Mouse (Mus musculus) limb, embryonic 10.5 days (tissue): ENCODE data around the gene Mapk7. TPM values are rescaled to one million over a fixed set of nuclear protein-coding genes. Genes with fewer than 3 reads are reported as not detected.

Experiments
- DNase-seq: peaks from one replicate; pipeline ENCODE4 v3.0.0-alpha.2; 2017; ENCODE audit warnings: low spot score
- H3K27ac ChIP-seq: fragments of 300-500 bp; sonication (generic); 2 replicates; pipeline ENCODE4 v1.5.1; 2016; ENCODE audit warnings: mild to moderate bottlenecking
- H3K27me3 ChIP-seq: fragments of 300-500 bp; sonication (generic); 2 replicates; pipeline ENCODE4 v1.6.1; 2016; ENCODE audit warnings: low read depth, mild to moderate bottlenecking; ENCODE audit not compliant: poor library complexity, severe bottlenecking
- H3K36me3 ChIP-seq: fragments of 300-500 bp; sonication (generic); 2 replicates; pipeline ENCODE4 v1.6.1; 2016; ENCODE audit warnings: mild to moderate bottlenecking, moderate library complexity
- H3K4me1 ChIP-seq: fragments of 300-500 bp; sonication (generic); 2 replicates; pipeline ENCODE4 v1.6.1; 2016
- H3K4me3 ChIP-seq: fragments of 300-500 bp; sonication (generic); 2 replicates; pipeline ENCODE4 v1.5.1; 2016; ENCODE audit warnings: mild to moderate bottlenecking, moderate library complexity
- H3K9me3 ChIP-seq: fragments of 300-500 bp; sonication (generic); replicated peaks from 2 replicates; pipeline ENCODE4 v1.6.1; 2016; ENCODE audit warnings: mild to moderate bottlenecking
- WGBS: fragments of 180-500 bp; shearing (Covaris S2); methylation state at CpG from one replicate; pipeline ENCODE4 v1.1.7; 2016; 5-methylcytosine and 5-hydroxymethylcytosine counted together
- polyA plus RNA-seq: library from polyadenylated mRNA; unstranded; fragments of >200 nt; fragmentation: Nextera tagmentation; extraction: Ambion mirVana; gene quantifications from 2 replicates; pipeline ENCODE4 v1.2.1, GENCODE M21; 2016

Mapk7 gene
- polyA plus RNA-seq, 1 experiment from 2014 or later = 94.7 TPM

- no peak for DNase-seq
- Histone ChIP-seq H3K27ac (no peak overlapping the region), H3K36me3 (no peaks in the 10 kb centered on the region), H3K27me3 (no peaks in the 10 kb centered on the region), H3K9me3 (no peaks in the 10 kb centered on the region), H3K4me1 (peaks cover 27% of the 10 kb centered on the region), H3K4me3 (no peak overlapping the region)
- 74% methylated on average over 3 of the region's 3 CpGs for whole genome bisulfite sequencing
Observed at GRCm38 (mm10) chr11:61439170-61439569, 55.0 kb downstream of the Mapk7 start.

Other genes starting within 250 kb of the Mapk7 start
- 12.7 and 15.1 TPM in 2 replicates for gene Aldh3a2, start 226.9 kb downstream of the Mapk7 start, polyA plus RNA-seq
- not detected in 2 replicates for gene Slc47a2, start 151.5 kb downstream of the Mapk7 start, polyA plus RNA-seq
- gene Slc47a1, start 116.1 kb downstream of the Mapk7 start, polyA plus RNA-seq = 0.05 and 0.13 TPM in 2 replicates
- gene Rnf112, start 40.3 kb downstream of the Mapk7 start, polyA plus RNA-seq = 0.10 and 0.23 TPM in 2 replicates
- 124 and 208 TPM in 2 replicates for gene Mfap4, start 9.0 kb downstream of the Mapk7 start, polyA plus RNA-seq
- 45.3 and 46.7 TPM in 2 replicates for gene B9d1, start 10.7 kb upstream of the Mapk7 start, polyA plus RNA-seq
- gene Epn2, start 85.3 kb upstream of the Mapk7 start, polyA plus RNA-seq = 20.3 and 24.1 TPM in 2 replicates
- 6.9 and 7.1 TPM in 2 replicates for gene Grap, start 158.9 kb upstream of the Mapk7 start, polyA plus RNA-seq
- gene Fam83g, start 189.7 kb upstream of the Mapk7 start, polyA plus RNA-seq = 2.2 and 2.4 TPM in 2 replicates
- gene Slc5a10, start 226.4 kb upstream of the Mapk7 start, polyA plus RNA-seq = 0.08 and 0.11 TPM in 2 replicates